In genomic region chr15:52412869-52413771, GRCm38 (mm10) we compare ENCODE assay signal across 8 mouse cellular contexts.
DNase-seq lines count a peak whose midpoint lies in the region; ATAC-seq lines count a peak whose summit lies in the region.

No protein-coding gene starts in this region.

- H3K9ac ChIP-seq in hindbrain, embryonic 11.5 days (ENCODE audit: low read depth, low read length), result no peak overlapping the region
- H3K9ac ChIP-seq in limb, embryonic 13.5 days, result no peak overlapping the region
- H3K9ac ChIP-seq in stomach, embryonic 15.5 days, result no peak overlapping the region

- H3K4me2 ChIP-seq in hindbrain, embryonic 11.5 days (replicated peaks; ENCODE audit: low read depth, low read length), result peak overlapping the region; percentile 19
- peak overlapping the region; percentile 46 for H3K4me2 ChIP-seq in limb, embryonic 13.5 days (replicated peaks)
- H3K4me2 ChIP-seq in stomach, embryonic 15.5 days, result peak overlapping the region; percentile 33; the same call in 1 of the 2 replicates

- H3K27me3 ChIP-seq in hindbrain, embryonic 11.5 days (ENCODE audit: control insufficient read depth, insufficient read depth, low read length), result no peaks in the 10 kb centered on the region
- H3K27me3 ChIP-seq in limb, embryonic 13.5 days, result no peaks in the 10 kb centered on the region
- H3K27me3 ChIP-seq in stomach, embryonic 15.5 days (replicated peaks), result no peaks in the 10 kb centered on the region

- H3K9me3 ChIP-seq in hindbrain, embryonic 11.5 days (ENCODE audit: control insufficient read depth, low read length), result no peaks in the 10 kb centered on the region
- no peaks in the 10 kb centered on the region for H3K9me3 ChIP-seq in limb, embryonic 13.5 days
- H3K9me3 ChIP-seq in stomach, embryonic 15.5 days, result no peaks in the 10 kb centered on the region

- peak overlapping the region; percentile 55; the same call in 1 of the 2 replicates for H3K27ac ChIP-seq in hindbrain, embryonic 11.5 days (ENCODE audit: low read depth, low read length)
- no peak overlapping the region for H3K27ac ChIP-seq in limb, embryonic 13.5 days
- H3K27ac ChIP-seq in stomach, embryonic 15.5 days, result no peak overlapping the region

- no peaks in the 10 kb centered on the region for H3K36me3 ChIP-seq in hindbrain, embryonic 11.5 days (ENCODE audit: control insufficient read depth, insufficient read depth, low read length)
- H3K36me3 ChIP-seq in limb, embryonic 13.5 days, result no peaks in the 10 kb centered on the region
- no peaks in the 10 kb centered on the region for H3K36me3 ChIP-seq in stomach, embryonic 15.5 days

- peak; percentile 82 for DNase-seq in cerebellum, adult 11 months
- DNase-seq in cerebellum, postnatal 14 days, result peak; percentile 81 to 84
- DNase-seq in hindbrain, embryonic 11.5 days (ENCODE audit: low spot score), result peak; percentile 45
- DNase-seq in thymus, postnatal 14 days, result no peak
- DNase-seq in kidney, postnatal 25 days, result no peak

- peak; percentile 88 for ATAC-seq in hindbrain, embryonic 11.5 days (ENCODE audit: low FRiP score)
- no peak for ATAC-seq in limb, embryonic 13.5 days (ENCODE audit: low FRiP score, low read depth)
- no peak for ATAC-seq in stomach, embryonic 15.5 days (ENCODE audit: insufficient read depth, low FRiP score, low read depth)
- no peak for ATAC-seq in erythroblast, adult 5-6 weeks (replicated peaks; ENCODE audit: low FRiP score, poor library complexity, severe bottlenecking)

- 27% methylated on average over 18 of the region's 18 CpGs for WGBS in hindbrain, embryonic 11.5 days
- 26% methylated on average over 18 of the region's 18 CpGs for WGBS in limb, embryonic 13.5 days
- 30% methylated on average over 18 of the region's 18 CpGs for WGBS in stomach, embryonic 15.5 days

- H3K4me3 ChIP-seq in hindbrain, embryonic 11.5 days (ENCODE audit: low read depth, low read length), result no peak overlapping the region
- peak overlapping the region; percentile 15; the same call in 1 of the 2 replicates for H3K4me3 ChIP-seq in limb, embryonic 13.5 days
- no peak overlapping the region for H3K4me3 ChIP-seq in stomach, embryonic 15.5 days (replicated peaks)

- no peaks in the 10 kb centered on the region for H3K4me1 ChIP-seq in hindbrain, embryonic 11.5 days (replicated peaks; ENCODE audit: control insufficient read depth, insufficient read depth, low read length)
- peaks cover 5% of the 10 kb centered on the region; the same call in 1 of the 2 replicates for H3K4me1 ChIP-seq in limb, embryonic 13.5 days
- no peaks in the 10 kb centered on the region for H3K4me1 ChIP-seq in stomach, embryonic 15.5 days

Comparison
In these comparisons a context has a peak if more than half of its experiments do, and no peak if none do; other contexts are left out.
1. DNase-seq: peak in cerebellum, adult 11 months (single experiment), cerebellum, postnatal 14 days (2 of 2) and hindbrain, embryonic 11.5 days (single experiment); none in thymus, postnatal 14 days (single experiment) and kidney, postnatal 25 days (0 of 2).
2. Peak in every context shown above with its lines, with median percentiles within 50 percentile points of each other: H3K4me2 ChIP-seq.